Comparison of ENCODE assay signal across 8 mouse cellular contexts in genomic region chr7:78912974-78913474, GRCm38 (mm10). TPM values are rescaled to one million over a fixed set of nuclear protein-coding genes. Genes with fewer than 3 reads are reported as not detected.
DNase-seq lines count a peak whose midpoint lies in the region; ATAC-seq and TF ChIP-seq lines count a peak whose summit lies in the region.

Isg20 (plus strand) TSS chr7:78913424.

- no peaks in the 10 kb centered on the region for H3K36me3 ChIP-seq in heart, embryonic 11.5 days (ENCODE audit: control insufficient read depth, insufficient read depth, low read length)
- H3K36me3 ChIP-seq in MEL (ENCODE audit: control insufficient read depth in 1 of 2, insufficient read depth in 2 of 2, low read length in 2 of 2) = peaks cover 2 to 22% of the 10 kb centered on the region in 2 experiments; a peak in 3 of 4 replicates
- 0 out of 2 replicates have a peak, but pooled peaks cover 3% of the 10 kb centered on the region for H3K36me3 ChIP-seq in heart, postnatal 0 days (replicated peaks; ENCODE audit: control insufficient read depth, insufficient read depth, low read length)
- H3K36me3 ChIP-seq in macrophage (ENCODE audit: inconsistent target) = peaks cover 24% of the 10 kb centered on the region

- H3K9ac ChIP-seq in heart, embryonic 11.5 days (ENCODE audit: low read depth, low read length) = peak within 1 kb of the TSS; percentile 39; the same call in 1 of the 2 replicates
- H3K9ac ChIP-seq in MEL (ENCODE audit: control insufficient read depth, low read depth, low read length, poor library complexity, severe bottlenecking) = peak within 1 kb of the TSS; percentile 62
- H3K9ac ChIP-seq in heart, postnatal 0 days (replicated peaks; ENCODE audit: low read depth, low read length) = peak within 1 kb of the TSS; percentile 40; the same call in 1 of the 2 replicates

- no peak for TF ChIP-seq RAD21 in MEL (IDR thresholded peaks at IDR 0.05; ENCODE audit: low read depth, low read length)

- TF ChIP-seq POLR2A in MEL (IDR thresholded peaks at IDR 0.05; ENCODE audit: control insufficient read depth in 1 of 2, insufficient read depth in 1 of 2, low read depth in 1 of 2, low read length in 2 of 2, poor library complexity in 1 of 2) = no peak

- ATAC-seq in heart, embryonic 11.5 days (replicated peaks; ENCODE audit: insufficient number of reproducible peaks, low FRiP score, low TSS enrichment) = no peak
- no peak for ATAC-seq in heart, postnatal 0 days (ENCODE audit: insufficient read depth, low read depth)

- peaks cover 4% of the 10 kb centered on the region; the same call in 1 of the 2 replicates for H3K4me1 ChIP-seq in heart, embryonic 11.5 days (ENCODE audit: control insufficient read depth, insufficient read depth, low read length)
- H3K4me1 ChIP-seq in MEL (ENCODE audit: control insufficient read depth in 1 of 2, insufficient read depth in 2 of 2, low read length in 2 of 2) = peaks cover 2 to 29% of the 10 kb centered on the region in 2 experiments
- peaks cover 26% of the 10 kb centered on the region for H3K4me1 ChIP-seq in heart, postnatal 0 days (ENCODE audit: control insufficient read depth, insufficient read depth)

- peaks cover 11% of the 10 kb centered on the region for H3K79me2 ChIP-seq in MEL (ENCODE audit: control insufficient read depth, insufficient read depth, low read length, poor library complexity)
- peaks cover 10% of the 10 kb centered on the region; the same call in 1 of the 2 replicates for H3K79me2 ChIP-seq in macrophage (ENCODE audit: inconsistent target)

- TF ChIP-seq CTCF in MEL (IDR thresholded peaks at IDR 0.05 in 2 of 3, conservative IDR thresholded peaks at IDR 0.05 in 1 of 3; ENCODE audit: control insufficient read depth in 1 of 3, insufficient read depth in 1 of 3, low read depth in 2 of 3, low read length in 3 of 3, poor library complexity in 1 of 3, severe bottlenecking in 1 of 3) = no peak
- no peak for TF ChIP-seq CTCF in heart, postnatal 0 days (IDR thresholded peaks at IDR 0.05; ENCODE audit: low read depth)

- TF ChIP-seq EP300 in MEL (IDR thresholded peaks at IDR 0.05; ENCODE audit: low read depth in 1 of 2, low read length in 2 of 2) = no peak
- TF ChIP-seq EP300 in heart, postnatal 0 days (IDR thresholded peaks at IDR 0.05; ENCODE audit: low read depth) = no peak

- H3K4me3 ChIP-seq in heart, embryonic 11.5 days (ENCODE audit: low read depth, low read length) = peak within 1 kb of the TSS; percentile 13
- H3K4me3 ChIP-seq in MEL (ENCODE audit: control insufficient read depth in 1 of 2, insufficient read depth in 1 of 2, low read depth in 2 of 2, low read length in 2 of 2) (peak within 1 kb of the TSS; percentile 64 to 91), macrophage (ENCODE audit: inconsistent target) (peak within 1 kb of the TSS; percentile 46)
- H3K4me3 ChIP-seq in heart, postnatal 0 days (ENCODE audit: low read depth, low read length) = peak within 1 kb of the TSS; percentile 34

- no peaks in the 10 kb centered on the region for H3K27me3 ChIP-seq in heart, embryonic 11.5 days (ENCODE audit: control insufficient read depth, insufficient read depth, low read length)
- no peaks in the 10 kb centered on the region for H3K27me3 ChIP-seq in MEL (ENCODE audit: control insufficient read depth in 1 of 2, insufficient read depth in 2 of 2, low read length in 2 of 2)
- H3K27me3 ChIP-seq in heart, postnatal 0 days (ENCODE audit: control insufficient read depth, insufficient read depth, low read length) = no peaks in the 10 kb centered on the region

- H3K9me3 ChIP-seq in heart, embryonic 11.5 days (replicated peaks; ENCODE audit: control insufficient read depth, low read length) = no peaks in the 10 kb centered on the region
- H3K9me3 ChIP-seq in MEL (replicated peaks; ENCODE audit: insufficient read depth, low read length) = no peaks in the 10 kb centered on the region
- no peaks in the 10 kb centered on the region for H3K9me3 ChIP-seq in heart, postnatal 0 days (replicated peaks; ENCODE audit: control insufficient read depth, low read length)

- 65% methylated on average over 5 of the region's 5 CpGs for WGBS in heart, embryonic 11.5 days (ENCODE audit: insufficient replicate concordance)
- WGBS in heart, postnatal 0 days = 76% methylated on average over 5 of the region's 5 CpGs
- 65% methylated on average over 5 of the region's 5 CpGs for WGBS in macrophage (ENCODE audit: missing documents)

- H3K27ac ChIP-seq in heart, embryonic 11.5 days (ENCODE audit: low read depth, low read length) = no peak within 1 kb of the TSS
- peak within 1 kb of the TSS; percentile 86 for H3K27ac ChIP-seq in MEL (ENCODE audit: control insufficient read depth, low read depth, low read length)
- peak within 1 kb of the TSS; percentile 23; the same call in 1 of the 2 replicates for H3K27ac ChIP-seq in heart, postnatal 0 days (ENCODE audit: low read depth)
- peak within 1 kb of the TSS; percentile 45 for H3K27ac ChIP-seq in macrophage

- no peak for DNase-seq in heart, postnatal 4 days
- no peak for DNase-seq in MEL (ENCODE audit: low read depth, low spot score)
- no peak for DNase-seq in heart, postnatal 0 days (ENCODE audit: low spot score)
- no peak for DNase-seq in cerebellum, postnatal 25 days
- no peak for DNase-seq in layer of hippocampus, postnatal 10 days (ENCODE audit: low spot score in 2 of 2)
- no peak for DNase-seq in cerebellum, postnatal 10 days

- peak within 1 kb of the TSS; percentile 67 for H3K4me2 ChIP-seq in heart, embryonic 11.5 days
- peak within 1 kb of the TSS; percentile 64 for H3K4me2 ChIP-seq in heart, postnatal 0 days (ENCODE audit: low read depth, low read length)

TF ChIP-seq in MEL, 35 proteins besides CTCF, POLR2A, EP300 and RAD21:
- no peak for TF ChIP-seq ETS1 (IDR thresholded peaks at IDR 0.05; ENCODE audit: low read depth, low read length)
- TF ChIP-seq RCOR1 (IDR thresholded peaks at IDR 0.05; ENCODE audit: low read depth, low read length) = no peak
- no peak for TF ChIP-seq CHD1 (IDR thresholded peaks at IDR 0.05; ENCODE audit: low read depth, low read length)
- no peak for TF ChIP-seq CHD2 (IDR thresholded peaks at IDR 0.05; ENCODE audit: low read length)
- TF ChIP-seq MAZ (IDR thresholded peaks at IDR 0.05; ENCODE audit: low read depth, low read length) = no peak
- TF ChIP-seq MXI1 (IDR thresholded peaks at IDR 0.05; ENCODE audit: low read depth, low read length) = peak; percentile 33; the same call in 1 of the 2 replicates
- TF ChIP-seq TBP (IDR thresholded peaks at IDR 0.05; ENCODE audit: low read depth, low read length) = no peak
TF ChIP-seq in MEL: peak in this region for 1.

RNA-seq across cellular contexts. Expression of gene Isg20, which starts in this region (rescaled TPM):
- polyA plus RNA-seq in heart, embryonic 11.5 days (2014; fragmentation: Nextera tagmentation; extraction: Ambion mirVana) = 0.54 and 1.2 TPM in 2 replicates
- total RNA-seq in heart, postnatal 4 days (2021) = 1 to 10 TPM; 3.1 to 6.4 TPM
- total RNA-seq in MEL (2012; rRNA removed) = 63.1 and 70.3 TPM in 2 replicates
- 100 to 1,000 TPM; 105 to 240 TPM for polyA plus RNA-seq in MEL (2012; ENCODE audit: insufficient read depth in 1 of 2, insufficient read length in 2 of 2, low read depth in 1 of 2, low replicate concordance in 2 of 2, missing spikeins in 1 of 2)
- 0.31 and 11.5 TPM in 2 replicates for total RNA-seq in heart, postnatal 0 days (2014; rRNA removed; ENCODE audit: low replicate concordance)
- 3.1 and 5.2 TPM in 2 replicates for polyA plus RNA-seq in heart, postnatal 0 days (2015; fragmentation: Nextera tagmentation; extraction: Ambion mirVana)
- 100 to 1,000 TPM in 2 of 26 experiments, 10 to 100 TPM in 15, 1 to 10 TPM in 9; 3.1 to 135 (median 33.7) TPM for total RNA-seq in macrophage (2018; cell fraction: chromatin; rRNA removed)
- total RNA-seq in macrophage (2018; cell fraction: cytosol; rRNA removed) = 100 to 1,000 TPM in 13 of 26 experiments, 10 to 100 TPM in 8, 1 to 10 TPM in 5; 8.8 to 290 (median 109) TPM
- 100 to 1,000 TPM in 11 of 26 experiments, 10 to 100 TPM in 12, 1 to 10 TPM in 3; 4.5 to 218 (median 73.1) TPM for total RNA-seq in macrophage (2018; cell fraction: nucleus; rRNA removed)
- polyA plus RNA-seq in macrophage (2018) = 7.3 to 28.0 TPM (median 9.8 TPM) in 3 replicates
- total RNA-seq in layer of hippocampus, postnatal 10 days (2021) = 1 to 10 TPM in 1 of 2 experiments, under 1 TPM in 1; 0.73 to 1.2 TPM

Comparison
In these comparisons a context has a peak if more than half of its experiments do, and no peak if none do; other contexts are left out.
1. H3K4me3 ChIP-seq: peak in every context shown above with its lines; median percentile 78 in MEL; 46 in macrophage; 34 in heart, postnatal 0 days; 13 in heart, embryonic 11.5 days.